Mouse (Mus musculus): ENCODE measurements around the gene Zfp706.

- TF ChIP-seq CTCF (conservative IDR thresholded peaks at IDR 0.05; ENCODE audit: low read length) (no peak), POU5F1 (IDR thresholded peaks at IDR 0.05; ENCODE audit: borderline replicate concordance, low read length) (no peak)
Measured at GRCm38 (mm10) chr15:37036481-37037156, 29.0 kb upstream of the Zfp706 start.

Data from E14TG2a.4 (cell line).